Mouse (Mus musculus): ENCODE results near the gene Copz2. TPM values are rescaled to one million over a fixed set of nuclear protein-coding genes. Genes with fewer than 3 reads are reported as not detected.

Copz2 gene
- polyA plus RNA-seq, 1 experiment from 2014 or later: 105 TPM

DNA sequence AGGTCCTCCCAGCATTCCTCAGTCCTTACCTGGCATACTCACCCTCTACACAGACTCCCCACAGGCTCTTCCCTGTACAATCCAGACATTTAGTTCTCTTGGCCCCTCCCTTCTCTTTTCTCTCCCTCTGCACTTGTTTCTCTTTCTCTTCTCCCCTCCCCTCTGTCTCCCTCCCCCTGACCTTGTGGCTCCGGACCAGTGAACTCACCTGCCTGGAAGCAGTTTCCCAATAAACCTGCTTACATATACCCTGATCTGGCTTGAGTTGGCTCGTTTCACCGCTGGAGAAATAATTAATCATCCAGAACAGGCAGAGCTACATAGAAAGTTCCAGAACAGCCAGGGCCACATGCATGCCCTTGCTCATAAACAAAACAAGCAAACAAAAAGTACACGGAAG lies 18.2 kb upstream of the Copz2 start:
- ATAC-seq: no peak
- Histone ChIP-seq H3K4me1 (ENCODE audit: insufficient read depth, low read depth, low read length) (peaks cover 18% of the 10 kb centered on the region), H3K9ac (replicated peaks; ENCODE audit: low read depth) (no peak overlapping the region), H3K9me3 (ENCODE audit: low read length) (no peaks in the 10 kb centered on the region), H3K36me3 (ENCODE audit: insufficient read depth, low read length) (no peaks in the 10 kb centered on the region), H3K27ac (ENCODE audit: low read length) (no peak overlapping the region), H3K4me2 (replicated peaks; ENCODE audit: low read depth, low read length) (no peak overlapping the region), H3K27me3 (replicated peaks; ENCODE audit: insufficient read depth, low read length) (no peaks in the 10 kb centered on the region), H3K4me3 (ENCODE audit: low read depth, low read length) (no peak overlapping the region)
- no peak for TF ChIP-seq CTCF (IDR thresholded peaks at IDR 0.05)
- no peak for TF ChIP-seq EP300 (IDR thresholded peaks at IDR 0.05)
- 64% methylated on average over 4 of the region's 4 CpGs for WGBS
- DNase-seq (ENCODE audit: low spot score): no peak

GRCm38 (mm10) chr11:96832541-96832940 lies 17.1 kb upstream of the Copz2 start:
- no peaks in the 10 kb centered on the region for H3K9me3 ChIP-seq (ENCODE audit: low read length)
- H3K27ac ChIP-seq (ENCODE audit: low read length): no peak overlapping the region
- peaks cover 8% of the 10 kb centered on the region for H3K4me1 ChIP-seq (ENCODE audit: insufficient read depth, low read depth, low read length)
- H3K4me3 ChIP-seq (ENCODE audit: low read depth, low read length): no peak overlapping the region
- no peaks in the 10 kb centered on the region for H3K36me3 ChIP-seq (ENCODE audit: insufficient read depth, low read length)
- TF ChIP-seq EP300 (IDR thresholded peaks at IDR 0.05) (no peak), CTCF (IDR thresholded peaks at IDR 0.05) (no peak)
- H3K27me3 ChIP-seq (replicated peaks; ENCODE audit: insufficient read depth, low read length): no peaks in the 10 kb centered on the region
- no peak for DNase-seq (ENCODE audit: low spot score)
- H3K4me2 ChIP-seq (replicated peaks; ENCODE audit: low read depth, low read length): no peak overlapping the region
- WGBS: 91% methylated on average over 3 of the region's 3 CpGs
- ATAC-seq: no peak
- no peak overlapping the region for H3K9ac ChIP-seq (replicated peaks; ENCODE audit: low read depth)

GRCm38 (mm10) chr11:96832973-96833372 lies 16.7 kb upstream of the Copz2 start:
- Histone ChIP-seq H3K27me3 (replicated peaks; ENCODE audit: insufficient read depth, low read length) (no peaks in the 10 kb centered on the region), H3K9me3 (ENCODE audit: low read length) (no peaks in the 10 kb centered on the region), H3K9ac (replicated peaks; ENCODE audit: low read depth) (no peak overlapping the region), H3K27ac (ENCODE audit: low read length) (no peak overlapping the region), H3K4me1 (ENCODE audit: insufficient read depth, low read depth, low read length) (peaks cover 4% of the 10 kb centered on the region), H3K36me3 (ENCODE audit: insufficient read depth, low read length) (no peaks in the 10 kb centered on the region), H3K4me2 (replicated peaks; ENCODE audit: low read depth, low read length) (no peak overlapping the region), H3K4me3 (ENCODE audit: low read depth, low read length) (no peak overlapping the region)
- TF ChIP-seq CTCF (IDR thresholded peaks at IDR 0.05) (no peak), EP300 (IDR thresholded peaks at IDR 0.05) (no peak)
- ATAC-seq (no peak), DNase-seq (ENCODE audit: low spot score) (no peak)
- 43% methylated on average over 2 of the region's 2 CpGs for WGBS

- DNase-seq (ENCODE audit: low spot score) (no peak), ATAC-seq (no peak)
- H3K27me3 ChIP-seq (replicated peaks; ENCODE audit: insufficient read depth, low read length): no peaks in the 10 kb centered on the region
- H3K9me3 ChIP-seq (ENCODE audit: low read length): no peaks in the 10 kb centered on the region
- WGBS: 100% methylated on average over 1 of the region's 1 CpGs
- no peaks in the 10 kb centered on the region for H3K36me3 ChIP-seq (ENCODE audit: insufficient read depth, low read length)
- no peak overlapping the region for H3K4me2 ChIP-seq (replicated peaks; ENCODE audit: low read depth, low read length)
- H3K9ac ChIP-seq (replicated peaks; ENCODE audit: low read depth): no peak overlapping the region
- H3K27ac ChIP-seq (ENCODE audit: low read length): no peak overlapping the region
- no peak for TF ChIP-seq CTCF (IDR thresholded peaks at IDR 0.05)
- no peak for TF ChIP-seq EP300 (IDR thresholded peaks at IDR 0.05)
- H3K4me3 ChIP-seq (ENCODE audit: low read depth, low read length): no peak overlapping the region
- no peaks in the 10 kb centered on the region for H3K4me1 ChIP-seq (ENCODE audit: insufficient read depth, low read depth, low read length)
Measured at GRCm38 (mm10) chr11:96834127-96834526, 15.5 kb upstream of the Copz2 start.

GRCm38 (mm10) chr11:96837298-96837697 lies 12.4 kb upstream of the Copz2 start:
- no peaks in the 10 kb centered on the region for H3K4me1 ChIP-seq (ENCODE audit: insufficient read depth, low read depth, low read length)
- TF ChIP-seq EP300 (IDR thresholded peaks at IDR 0.05): no peak
- TF ChIP-seq CTCF (IDR thresholded peaks at IDR 0.05): peak; percentile 68
- DNase-seq (ENCODE audit: low spot score) (peak; percentile 32), ATAC-seq (peak; percentile 65; the same call in 1 of the 2 replicates)
- H3K27ac ChIP-seq (ENCODE audit: low read length): no peak overlapping the region
- no peaks in the 10 kb centered on the region for H3K36me3 ChIP-seq (ENCODE audit: insufficient read depth, low read length)
- 33% methylated on average over 9 of the region's 9 CpGs for WGBS
- H3K4me3 ChIP-seq (ENCODE audit: low read depth, low read length): no peak overlapping the region
- no peak overlapping the region for H3K4me2 ChIP-seq (replicated peaks; ENCODE audit: low read depth, low read length)
- H3K9me3 ChIP-seq (ENCODE audit: low read length): no peaks in the 10 kb centered on the region
- H3K27me3 ChIP-seq (replicated peaks; ENCODE audit: insufficient read depth, low read length): no peaks in the 10 kb centered on the region
- no peak overlapping the region for H3K9ac ChIP-seq (replicated peaks; ENCODE audit: low read depth)

- Histone ChIP-seq H3K9me3 (ENCODE audit: low read length) (no peaks in the 10 kb centered on the region), H3K4me1 (ENCODE audit: insufficient read depth, low read depth, low read length) (no peaks in the 10 kb centered on the region), H3K4me2 (replicated peaks; ENCODE audit: low read depth, low read length) (no peak overlapping the region), H3K4me3 (ENCODE audit: low read depth, low read length) (no peak overlapping the region), H3K27ac (ENCODE audit: low read length) (no peak overlapping the region), H3K9ac (replicated peaks; ENCODE audit: low read depth) (no peak overlapping the region), H3K36me3 (ENCODE audit: insufficient read depth, low read length) (no peaks in the 10 kb centered on the region), H3K27me3 (replicated peaks; ENCODE audit: insufficient read depth, low read length) (no peaks in the 10 kb centered on the region)
- no peak for TF ChIP-seq EP300 (IDR thresholded peaks at IDR 0.05)
- TF ChIP-seq CTCF (IDR thresholded peaks at IDR 0.05): no peak
- ATAC-seq (no peak), DNase-seq (ENCODE audit: low spot score) (no peak)
- WGBS: 46% methylated on average over 4 of the region's 4 CpGs
Measured at GRCm38 (mm10) chr11:96838341-96838740, 11.3 kb upstream of the Copz2 start.

DNA sequence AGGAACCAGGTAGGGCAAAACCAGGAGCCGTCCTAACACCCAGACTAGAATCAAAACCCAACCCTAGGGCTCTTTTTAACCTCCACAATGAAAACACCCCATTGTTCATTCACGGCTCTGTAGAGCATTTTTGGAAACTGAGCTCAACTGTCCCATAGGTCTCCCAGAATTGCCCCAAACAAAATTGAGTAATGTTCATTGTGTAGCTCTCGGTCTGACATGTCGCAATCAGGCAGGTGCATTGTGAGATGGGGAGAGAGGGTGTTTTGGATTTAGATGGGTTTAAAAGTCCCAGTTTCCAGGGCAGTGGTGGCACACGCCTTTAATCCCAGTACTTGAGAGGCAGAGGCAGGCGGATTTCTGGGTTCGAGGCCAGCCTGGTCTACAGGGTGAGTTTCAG lies 10.2 kb upstream of the Copz2 start:
- Histone ChIP-seq H3K4me3 (ENCODE audit: low read depth, low read length) (no peak overlapping the region), H3K4me1 (ENCODE audit: insufficient read depth, low read depth, low read length) (no peaks in the 10 kb centered on the region), H3K27ac (ENCODE audit: low read length) (no peak overlapping the region), H3K9ac (replicated peaks; ENCODE audit: low read depth) (no peak overlapping the region), H3K9me3 (ENCODE audit: low read length) (no peaks in the 10 kb centered on the region), H3K4me2 (replicated peaks; ENCODE audit: low read depth, low read length) (no peak overlapping the region), H3K27me3 (replicated peaks; ENCODE audit: insufficient read depth, low read length) (no peaks in the 10 kb centered on the region), H3K36me3 (ENCODE audit: insufficient read depth, low read length) (no peaks in the 10 kb centered on the region)
- TF ChIP-seq EP300 (IDR thresholded peaks at IDR 0.05) (no peak), CTCF (IDR thresholded peaks at IDR 0.05) (no peak)
- no peak for ATAC-seq
- 76% methylated on average over 7 of the region's 7 CpGs for WGBS
- no peak for DNase-seq (ENCODE audit: low spot score)

Data from lung, postnatal 0 days (tissue).